Mouse (Mus musculus) heart, adult 2 months (tissue): ENCODE results near the gene Frmd6. TPM values are rescaled to one million over a fixed set of nuclear protein-coding genes. Genes with fewer than 3 reads are reported as not detected.

ENCODE experiments used
- DNase-seq, 2 experiments: peaks; one replicate each; pipeline ENCODE4 v3.0.0; 2021
- H3K27ac ChIP-seq: fragments of 200-600 bp; 2 replicates; pipeline ENCODE4 v1.8.1; 2022
- H3K27me3 ChIP-seq: fragments of 200-500 bp; 2 replicates; pipeline ENCODE4 v1.6.1; 2012; ENCODE audit warnings: mild to moderate bottlenecking, low read length, inconsistent platforms, mixed read lengths; ENCODE audit not compliant: control insufficient read depth, insufficient read depth
- H3K36me3 ChIP-seq: fragments of 200-500 bp; 2 replicates; pipeline ENCODE4 v1.6.1; 2012; ENCODE audit warnings: low read length, inconsistent platforms; ENCODE audit not compliant: control insufficient read depth, insufficient read depth
- H3K4me1 ChIP-seq: fragments of 200-500 bp; 2 replicates; pipeline ENCODE4 v1.6.1; 2011; ENCODE audit warnings: low read length; ENCODE audit not compliant: control insufficient read depth, insufficient read depth
- H3K4me3 ChIP-seq: fragments of 200-600 bp; 2 replicates; pipeline ENCODE4 v1.8.1; 2022
- H3K79me2 ChIP-seq: fragments of 200-500 bp; replicated peaks from 2 replicates; pipeline ENCODE4 v1.6.1; 2012; ENCODE audit warnings: mild to moderate bottlenecking, inconsistent platforms, low read length, moderate library complexity, mixed read lengths; ENCODE audit not compliant: control insufficient read depth, insufficient read depth
- H3K9ac ChIP-seq: fragments of 200-500 bp; 2 replicates; pipeline ENCODE4 v1.6.1; 2012; ENCODE audit warnings: low read depth, mild to moderate bottlenecking, control low read depth, inconsistent platforms, low read length, mixed read lengths
- CTCF ChIP-seq: fragments of 200-600 bp; IDR thresholded peaks from 2 replicates; pipeline ENCODE4 v1.8.1; 2022; ENCODE audit warnings: antibody characterized with exemption, mild to moderate bottlenecking, moderate library complexity
- EP300 ChIP-seq: fragments of 200-500 bp; IDR thresholded peaks from 2 replicates; pipeline ENCODE4 v1.6.1; 2011; ENCODE audit warnings: low read depth, low read length, control low read depth; ENCODE audit not compliant: insufficient read depth
- POLR2A ChIP-seq: fragments of 200-500 bp; IDR thresholded peaks from 2 replicates; pipeline ENCODE4 v1.6.1; 2011; ENCODE audit warnings: mild to moderate bottlenecking, low read depth, low read length, control low read depth; ENCODE audit not compliant: insufficient read depth
- WGBS: fragments of 180-500 bp; shearing (Covaris S2); methylation state at CpG from one replicate; pipeline ENCODE4 v1.1.7; 2018; 5-methylcytosine and 5-hydroxymethylcytosine counted together
- intact Hi-C: fragments of 180-260 bp; cut with DNase I; formaldehyde crosslinking; loops from one replicate; pipeline ENCODE4 v1.15.1; 2025
- polyA plus RNA-seq: library from polyadenylated mRNA; depleted of rRNA; stranded (reverse); fragments of >200 nt; gene quantifications from 2 replicates; pipeline ENCODE4 v1.2.3, GENCODE M21; 2012
- total RNA-seq, 2 experiments: library from RNA; stranded (reverse); gene quantifications; 2 replicates each; pipeline ENCODE4 v1.2.3; 2021

Frmd6 gene
- total and polyA plus RNA-seq, 3 experiments: 17.3 to 33.2 (median 31.4) TPM

DNA sequence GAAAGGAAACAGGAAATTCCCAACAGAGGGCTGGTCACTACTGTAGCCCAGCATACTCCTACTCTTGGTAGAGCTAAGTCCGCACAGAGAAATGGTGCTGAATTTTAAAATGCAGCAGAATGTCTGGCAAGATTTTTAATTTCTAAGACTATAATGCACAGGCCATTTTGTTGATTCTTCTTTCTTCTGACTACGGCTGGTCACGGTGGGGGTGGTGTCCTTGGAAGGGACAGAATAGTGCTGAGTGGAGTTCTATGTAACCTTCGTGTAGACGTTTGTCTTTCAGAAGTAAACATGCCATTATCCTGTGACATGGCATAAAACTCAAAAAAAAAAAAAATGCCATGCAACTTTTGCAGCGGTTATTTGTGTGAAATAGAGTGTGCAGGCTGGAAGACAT lies 32.0 kb upstream of the Frmd6 start:
- Histone ChIP-seq H3K4me1 (peaks cover 1% of the 10 kb centered on the region), H3K36me3 (no peaks in the 10 kb centered on the region), H3K27ac (no peak overlapping the region), H3K27me3 (no peaks in the 10 kb centered on the region), H3K4me3 (no peak overlapping the region), H3K9ac (no peak overlapping the region), H3K79me2 (no peaks in the 10 kb centered on the region)
- intact Hi-C loops: no loop called here
- no peak for TF ChIP-seq EP300
- DNase-seq: no peak
- 87% methylated on average over 6 of the region's 6 CpGs for WGBS

DNA sequence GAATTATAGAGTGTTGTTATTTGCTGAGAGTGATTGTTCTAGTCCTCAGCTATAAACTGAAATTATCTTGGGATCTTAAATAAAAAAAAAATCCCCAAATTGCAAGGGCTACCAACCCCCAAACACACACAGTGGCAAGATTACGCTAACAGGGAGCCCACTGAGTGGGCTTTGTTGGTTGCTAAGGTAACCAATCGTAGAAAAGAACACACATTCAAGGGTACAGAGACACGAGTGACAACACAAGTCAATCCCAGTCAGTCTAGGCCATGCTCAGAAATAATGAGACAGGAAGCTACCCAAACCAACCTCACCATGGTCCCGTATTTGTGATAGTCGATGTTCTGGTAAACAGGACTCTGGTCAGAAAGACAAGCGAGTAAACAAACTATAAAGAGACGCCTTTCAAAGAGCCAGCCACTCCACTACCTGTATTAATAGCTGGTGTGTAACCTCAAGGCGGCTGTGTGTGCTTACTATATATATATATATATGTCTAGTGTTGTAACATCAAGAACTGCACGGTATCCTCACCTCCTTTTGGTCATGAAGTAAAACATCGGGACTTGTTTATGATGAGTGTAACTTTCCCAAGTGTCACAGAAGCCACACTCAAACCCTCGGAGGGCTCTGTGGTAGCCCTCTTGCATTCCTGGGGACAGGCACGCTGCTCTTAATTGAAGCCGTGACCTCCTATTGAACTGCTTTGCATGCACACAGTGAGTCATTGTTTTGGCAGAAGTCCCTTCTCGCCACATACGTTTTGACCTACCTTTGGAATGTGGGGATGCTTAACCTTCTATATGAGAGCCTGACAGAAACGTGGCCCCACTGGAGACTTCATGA lies 30.5 kb upstream of the Frmd6 start:
- TF ChIP-seq POLR2A: no peak
- no peak for TF ChIP-seq CTCF
- no peak for TF ChIP-seq EP300
- Histone ChIP-seq H3K36me3 (no peaks in the 10 kb centered on the region), H3K9ac (no peak overlapping the region), H3K79me2 (no peaks in the 10 kb centered on the region), H3K27ac (no peak overlapping the region), H3K4me1 (peaks cover 10% of the 10 kb centered on the region), H3K4me3 (no peak overlapping the region), H3K27me3 (no peaks in the 10 kb centered on the region)
- WGBS: 71% methylated on average over 16 of the region's 16 CpGs
- DNase-seq: no peak
- intact Hi-C loops: loop anchor here (5.0 kb wide), 2 partner anchors 72 to 137 kb away; no protein-coding TSS in a partner anchor

DNA sequence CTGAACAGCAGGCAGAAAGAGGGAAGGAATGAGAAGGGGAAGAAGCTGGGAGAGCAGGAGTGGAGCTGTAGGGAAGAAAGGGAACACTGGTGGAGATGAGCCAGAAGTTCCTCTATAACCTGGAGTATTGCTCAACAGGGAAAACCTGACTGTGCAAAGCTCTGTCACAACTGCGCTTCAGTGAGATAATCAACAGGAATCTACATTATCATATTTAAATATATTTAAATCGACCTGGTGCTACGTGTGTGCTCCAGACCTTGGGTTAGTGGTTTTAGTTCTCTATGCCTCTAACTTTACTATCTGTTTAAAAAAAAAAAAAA lies 30.0 kb upstream of the Frmd6 start:
- H3K79me2 ChIP-seq: no peaks in the 10 kb centered on the region
- no peaks in the 10 kb centered on the region for H3K27me3 ChIP-seq
- H3K27ac ChIP-seq: no peak overlapping the region
- H3K9ac ChIP-seq: no peak overlapping the region
- DNase-seq: no peak
- TF ChIP-seq CTCF: no peak
- TF ChIP-seq EP300: no peak
- no peak for TF ChIP-seq POLR2A
- no peak overlapping the region for H3K4me3 ChIP-seq
- peaks cover 11% of the 10 kb centered on the region for H3K4me1 ChIP-seq
- H3K36me3 ChIP-seq: no peaks in the 10 kb centered on the region
- intact Hi-C loops: loop anchor here (5.0 kb wide), 2 partner anchors 73 to 138 kb away; no protein-coding TSS in a partner anchor
- 85% methylated on average over 3 of the region's 3 CpGs for WGBS

DNA sequence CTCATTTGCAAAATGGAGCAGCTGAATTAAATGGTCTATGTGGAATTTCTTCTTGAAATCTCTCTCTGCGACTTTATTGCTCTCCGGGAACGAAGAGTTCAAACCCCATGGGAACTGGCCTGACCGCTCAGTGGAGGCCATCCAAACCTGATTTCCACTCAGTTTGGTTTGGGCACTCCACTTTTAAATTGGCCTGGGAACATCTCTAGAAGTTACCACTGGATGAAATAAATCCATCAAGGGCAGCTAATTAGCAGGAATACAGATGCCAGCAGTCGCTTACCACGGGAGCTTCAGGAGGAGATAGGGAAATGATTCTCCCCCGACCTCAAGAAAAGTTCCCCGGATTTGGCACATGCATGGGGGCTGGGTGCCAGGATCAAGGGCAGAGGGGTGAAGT lies 26.8 kb upstream of the Frmd6 start:
- Histone ChIP-seq H3K79me2 (no peaks in the 10 kb centered on the region), H3K36me3 (no peaks in the 10 kb centered on the region), H3K9ac (no peak overlapping the region), H3K27ac (no peak overlapping the region; the same call in 1 of the 2 replicates), H3K4me1 (peaks cover 13% of the 10 kb centered on the region), H3K27me3 (no peaks in the 10 kb centered on the region), H3K4me3 (no peak overlapping the region)
- no peak for TF ChIP-seq POLR2A
- no peak for TF ChIP-seq CTCF
- TF ChIP-seq EP300: no peak
- intact Hi-C loops: loop anchor here (5.0 kb wide), 2 partner anchors 76 to 141 kb away; no protein-coding TSS in a partner anchor
- DNase-seq: peak in 1 of 2 experiments; percentile 28
- 50% methylated on average over 8 of the region's 8 CpGs for WGBS

DNA sequence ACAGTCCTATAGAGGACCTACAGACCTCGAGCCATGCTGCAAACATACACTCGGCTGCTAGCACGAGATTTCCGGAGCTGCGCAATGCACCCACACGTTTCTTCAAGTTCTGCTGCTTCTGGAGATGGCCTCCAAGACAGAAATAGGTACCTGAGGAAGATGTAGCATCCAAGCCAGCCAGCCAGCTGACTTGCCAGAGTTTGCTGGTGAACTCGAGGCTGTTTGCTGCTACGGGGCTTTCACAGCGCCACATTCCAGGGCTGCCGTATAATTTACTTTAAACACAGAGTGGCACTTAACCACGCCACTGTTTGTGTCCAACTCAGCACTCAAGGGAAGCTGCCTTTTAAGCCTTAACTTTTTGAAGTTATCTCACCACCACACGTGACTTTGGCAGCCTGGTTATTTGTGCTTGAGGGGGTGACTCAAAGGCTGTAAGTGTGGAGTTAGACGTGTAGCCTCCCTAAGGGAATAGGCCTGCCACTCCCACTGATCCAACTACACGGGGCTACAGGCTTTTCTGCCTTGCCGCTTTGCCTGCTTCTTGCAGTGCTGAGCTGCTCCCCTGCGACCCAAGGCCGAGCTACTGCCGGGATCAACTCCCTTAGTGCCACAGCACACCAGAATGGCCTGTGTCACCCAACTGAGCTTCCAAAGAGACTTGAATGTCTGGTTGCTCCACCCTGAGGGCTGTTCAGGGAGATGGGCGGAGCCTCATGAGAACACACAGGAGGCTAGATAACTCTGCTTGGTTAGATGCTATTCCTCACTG lies 25.9 kb upstream of the Frmd6 start:
- DNase-seq: peak; percentile 46 to 52
- peaks cover 13% of the 10 kb centered on the region for H3K4me1 ChIP-seq
- peak overlapping the region; percentile 63 for H3K27ac ChIP-seq
- peak; percentile 36; the same call in 1 of the 2 replicates for TF ChIP-seq POLR2A
- no peak for TF ChIP-seq EP300
- no peaks in the 10 kb centered on the region for H3K27me3 ChIP-seq
- WGBS: 37% methylated on average over 19 of the region's 19 CpGs
- no peaks in the 10 kb centered on the region for H3K36me3 ChIP-seq
- intact Hi-C loops: loop anchor here (5.0 kb wide), 2 partner anchors 77 to 142 kb away; no protein-coding TSS in a partner anchor
- H3K79me2 ChIP-seq: no peaks in the 10 kb centered on the region
- H3K9ac ChIP-seq: peak overlapping the region; percentile 20; the same call in 1 of the 2 replicates
- H3K4me3 ChIP-seq: no peak overlapping the region
